Mouse (Mus musculus): ENCODE measurements at regions not wholly inside any gene's neighbourhood (a gene's known extent, or its start where the extent isn't known, plus 50 kb on each side); places are given as distances from the start of the nearest gene placed in this dataset.

DNA sequence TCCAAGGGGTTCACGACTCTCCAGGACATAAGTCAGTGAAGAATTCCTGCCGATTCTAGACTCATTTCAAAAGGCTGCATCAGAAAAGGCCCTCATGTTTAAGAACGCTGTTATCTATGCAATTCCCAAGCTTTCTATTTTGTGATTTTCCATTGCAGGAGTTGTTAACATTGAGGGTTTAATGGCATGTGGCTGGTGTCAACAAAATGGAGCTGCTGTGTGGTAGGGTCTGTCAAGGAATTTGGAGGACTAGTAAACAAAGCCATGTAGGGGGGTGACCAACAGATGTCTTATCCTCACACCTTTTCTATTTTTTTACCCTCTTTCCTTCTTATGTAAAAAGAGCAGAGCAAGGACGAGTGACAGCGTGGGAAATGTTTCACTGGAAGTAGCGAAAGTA lies 186.9 kb upstream of the Ccdc122 start:
- H3K9me3 ChIP-seq (replicated peaks; ENCODE audit: control insufficient read depth, low read length) = no peaks in the 10 kb centered on the region
- no peak overlapping the region for H3K9ac ChIP-seq (ENCODE audit: low read length)
- ATAC-seq (replicated peaks; ENCODE audit: extremely low read depth, insufficient read depth, low FRiP score) = no peak
- no peak overlapping the region for H3K27ac ChIP-seq (ENCODE audit: low read length)
- H3K4me1 ChIP-seq (ENCODE audit: control insufficient read depth, insufficient read depth, low read length) = no peaks in the 10 kb centered on the region; the same call in 1 of the 2 replicates
- H3K27me3 ChIP-seq (ENCODE audit: control insufficient read depth, insufficient read depth, low read length) = no peaks in the 10 kb centered on the region
- WGBS = 50% methylated on average over 6 of the region's 6 CpGs
- H3K4me2 ChIP-seq (ENCODE audit: low read depth, low read length) = peak overlapping the region; percentile 13; the same call in 1 of the 2 replicates
- no peak overlapping the region for H3K4me3 ChIP-seq (ENCODE audit: low read length)
- no peaks in the 10 kb centered on the region for H3K36me3 ChIP-seq (ENCODE audit: control insufficient read depth, insufficient read depth)

- Histone ChIP-seq H3K4me3 (ENCODE audit: low read length) (no peak overlapping the region), H3K27ac (ENCODE audit: low read length) (no peak overlapping the region), H3K36me3 (ENCODE audit: control insufficient read depth, insufficient read depth) (no peaks in the 10 kb centered on the region), H3K4me2 (ENCODE audit: low read depth, low read length) (no peak overlapping the region), H3K9me3 (replicated peaks; ENCODE audit: control insufficient read depth, low read length) (no peaks in the 10 kb centered on the region), H3K9ac (ENCODE audit: low read length) (no peak overlapping the region), H3K27me3 (ENCODE audit: control insufficient read depth, insufficient read depth, low read length) (no peaks in the 10 kb centered on the region), H3K4me1 (ENCODE audit: control insufficient read depth, insufficient read depth, low read length) (no peaks in the 10 kb centered on the region; the same call in 1 of the 2 replicates)
- WGBS = 48% methylated on average over 3 of the region's 3 CpGs
- ATAC-seq (replicated peaks; ENCODE audit: extremely low read depth, insufficient read depth, low FRiP score) = no peak
Measured at GRCm38 (mm10) chr14:76849071-76849470, 187.5 kb upstream of the Ccdc122 start.

GRCm38 (mm10) chr14:76845706-76846105 lies 190.9 kb upstream of the Ccdc122 start:
- Histone ChIP-seq H3K36me3 (ENCODE audit: control insufficient read depth, insufficient read depth) (no peaks in the 10 kb centered on the region), H3K4me2 (ENCODE audit: low read depth, low read length) (no peak overlapping the region), H3K4me3 (ENCODE audit: low read length) (no peak overlapping the region), H3K9ac (ENCODE audit: low read length) (no peak overlapping the region), H3K27ac (ENCODE audit: low read length) (no peak overlapping the region), H3K27me3 (ENCODE audit: control insufficient read depth, insufficient read depth, low read length) (no peaks in the 10 kb centered on the region), H3K9me3 (replicated peaks; ENCODE audit: control insufficient read depth, low read length) (0 out of 2 replicates have a peak, but pooled peaks cover 3% of the 10 kb centered on the region), H3K4me1 (ENCODE audit: control insufficient read depth, insufficient read depth, low read length) (no peaks in the 10 kb centered on the region)
- no peak for ATAC-seq (replicated peaks; ENCODE audit: extremely low read depth, insufficient read depth, low FRiP score)
- WGBS = 86% methylated on average over 3 of the region's 3 CpGs

DNA sequence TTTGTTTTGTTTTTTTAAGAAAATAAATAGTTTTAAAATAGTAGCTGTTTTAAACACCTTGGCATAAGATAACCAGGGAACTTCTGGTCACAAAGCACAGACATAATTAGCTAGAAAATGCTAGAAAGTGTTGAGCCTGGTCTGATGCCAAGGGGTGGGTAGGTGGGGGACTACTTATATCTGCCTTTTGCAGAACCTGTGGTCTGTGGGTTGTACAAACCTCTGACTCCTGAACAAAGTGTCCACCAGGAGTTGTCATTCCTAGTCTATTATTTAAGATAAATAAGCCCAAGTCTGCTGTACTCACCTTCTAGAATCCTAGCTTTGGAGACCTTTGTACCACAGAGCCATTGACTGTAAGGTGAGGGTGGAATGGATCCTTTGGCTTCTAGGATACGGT lies 191.9 kb upstream of the Ccdc122 start:
- Histone ChIP-seq H3K9me3 (replicated peaks; ENCODE audit: control insufficient read depth, low read length) (0 out of 2 replicates have a peak, but pooled peaks cover 3% of the 10 kb centered on the region), H3K9ac (ENCODE audit: low read length) (no peak overlapping the region), H3K27me3 (ENCODE audit: control insufficient read depth, insufficient read depth, low read length) (no peaks in the 10 kb centered on the region), H3K4me3 (ENCODE audit: low read length) (no peak overlapping the region), H3K4me1 (ENCODE audit: control insufficient read depth, insufficient read depth, low read length) (no peaks in the 10 kb centered on the region), H3K27ac (ENCODE audit: low read length) (no peak overlapping the region), H3K4me2 (ENCODE audit: low read depth, low read length) (no peak overlapping the region), H3K36me3 (ENCODE audit: control insufficient read depth, insufficient read depth) (no peaks in the 10 kb centered on the region)
- 79% methylated on average over 1 of the region's 1 CpGs for WGBS
- no peak for ATAC-seq (replicated peaks; ENCODE audit: extremely low read depth, insufficient read depth, low FRiP score)

GRCm38 (mm10) chr14:76837583-76838220 lies 198.9 kb upstream of the Ccdc122 start:
- no peaks in the 10 kb centered on the region for H3K36me3 ChIP-seq (ENCODE audit: control insufficient read depth, insufficient read depth)
- no peaks in the 10 kb centered on the region for H3K9me3 ChIP-seq (replicated peaks; ENCODE audit: control insufficient read depth, low read length)
- no peaks in the 10 kb centered on the region for H3K4me1 ChIP-seq (ENCODE audit: control insufficient read depth, insufficient read depth, low read length)
- H3K9ac ChIP-seq (ENCODE audit: low read length) = no peak overlapping the region
- H3K4me2 ChIP-seq (ENCODE audit: low read depth, low read length) = no peak overlapping the region
- no peak overlapping the region for H3K27ac ChIP-seq (ENCODE audit: low read length)
- WGBS = 87% methylated on average over 5 of the region's 5 CpGs
- no peak overlapping the region for H3K4me3 ChIP-seq (ENCODE audit: low read length)
- H3K27me3 ChIP-seq (ENCODE audit: control insufficient read depth, insufficient read depth, low read length) = no peaks in the 10 kb centered on the region
- no peak for ATAC-seq (replicated peaks; ENCODE audit: extremely low read depth, insufficient read depth, low FRiP score)

GRCm38 (mm10) chr14:76836926-76837516 lies 199.6 kb upstream of the Ccdc122 start:
- no peaks in the 10 kb centered on the region for H3K9me3 ChIP-seq (replicated peaks; ENCODE audit: control insufficient read depth, low read length)
- no peak overlapping the region for H3K9ac ChIP-seq (ENCODE audit: low read length)
- ATAC-seq (replicated peaks; ENCODE audit: extremely low read depth, insufficient read depth, low FRiP score) = no peak
- no peaks in the 10 kb centered on the region for H3K36me3 ChIP-seq (ENCODE audit: control insufficient read depth, insufficient read depth)
- H3K4me1 ChIP-seq (ENCODE audit: control insufficient read depth, insufficient read depth, low read length) = no peaks in the 10 kb centered on the region
- no peak overlapping the region for H3K27ac ChIP-seq (ENCODE audit: low read length)
- no peak overlapping the region for H3K4me2 ChIP-seq (ENCODE audit: low read depth, low read length)
- WGBS = 79% methylated on average over 10 of the region's 10 CpGs
- no peak overlapping the region for H3K4me3 ChIP-seq (ENCODE audit: low read length)
- no peaks in the 10 kb centered on the region for H3K27me3 ChIP-seq (ENCODE audit: control insufficient read depth, insufficient read depth, low read length)

GRCm38 (mm10) chr14:76836271-76836670 lies 200.3 kb upstream of the Ccdc122 start:
- Histone ChIP-seq H3K9me3 (replicated peaks; ENCODE audit: control insufficient read depth, low read length) (no peaks in the 10 kb centered on the region), H3K27ac (ENCODE audit: low read length) (no peak overlapping the region), H3K4me3 (ENCODE audit: low read length) (no peak overlapping the region), H3K27me3 (ENCODE audit: control insufficient read depth, insufficient read depth, low read length) (no peaks in the 10 kb centered on the region), H3K9ac (ENCODE audit: low read length) (no peak overlapping the region), H3K4me1 (ENCODE audit: control insufficient read depth, insufficient read depth, low read length) (no peaks in the 10 kb centered on the region), H3K36me3 (ENCODE audit: control insufficient read depth, insufficient read depth) (no peaks in the 10 kb centered on the region), H3K4me2 (ENCODE audit: low read depth, low read length) (no peak overlapping the region)
- WGBS = 83% methylated on average over 2 of the region's 2 CpGs
- ATAC-seq (replicated peaks; ENCODE audit: extremely low read depth, insufficient read depth, low FRiP score) = no peak

GRCm38 (mm10) chr14:76834084-76834483 lies 202.5 kb upstream of the Ccdc122 start:
- WGBS = 61% methylated on average over 6 of the region's 6 CpGs
- H3K36me3 ChIP-seq (ENCODE audit: control insufficient read depth, insufficient read depth) = no peaks in the 10 kb centered on the region
- H3K4me2 ChIP-seq (ENCODE audit: low read depth, low read length) = no peak overlapping the region
- no peak overlapping the region for H3K9ac ChIP-seq (ENCODE audit: low read length)
- H3K27me3 ChIP-seq (ENCODE audit: control insufficient read depth, insufficient read depth, low read length) = no peaks in the 10 kb centered on the region
- no peak overlapping the region for H3K4me3 ChIP-seq (ENCODE audit: low read length)
- H3K9me3 ChIP-seq (replicated peaks; ENCODE audit: control insufficient read depth, low read length) = no peaks in the 10 kb centered on the region
- ATAC-seq (replicated peaks; ENCODE audit: extremely low read depth, insufficient read depth, low FRiP score) = no peak
- H3K27ac ChIP-seq (ENCODE audit: low read length) = no peak overlapping the region
- 0 out of 2 replicates have a peak, but pooled peaks cover under 1% of the 10 kb centered on the region for H3K4me1 ChIP-seq (ENCODE audit: control insufficient read depth, insufficient read depth, low read length)

- ATAC-seq (replicated peaks; ENCODE audit: extremely low read depth, insufficient read depth, low FRiP score) = no peak
- H3K4me3 ChIP-seq (ENCODE audit: low read length) = no peak overlapping the region
- peaks cover 4% of the 10 kb centered on the region; the same call in 1 of the 2 replicates for H3K4me1 ChIP-seq (ENCODE audit: control insufficient read depth, insufficient read depth, low read length)
- no peak overlapping the region for H3K4me2 ChIP-seq (ENCODE audit: low read depth, low read length)
- 82% methylated on average over 1 of the region's 1 CpGs for WGBS
- no peaks in the 10 kb centered on the region for H3K27me3 ChIP-seq (ENCODE audit: control insufficient read depth, insufficient read depth, low read length)
- no peak overlapping the region for H3K9ac ChIP-seq (ENCODE audit: low read length)
- H3K27ac ChIP-seq (ENCODE audit: low read length) = no peak overlapping the region
- H3K9me3 ChIP-seq (replicated peaks; ENCODE audit: control insufficient read depth, low read length) = no peaks in the 10 kb centered on the region
- H3K36me3 ChIP-seq (ENCODE audit: control insufficient read depth, insufficient read depth) = no peaks in the 10 kb centered on the region
Measured at GRCm38 (mm10) chr14:76829161-76829510, 207.4 kb upstream of the Ccdc122 start.

All from heart, embryonic 16.5 days (tissue).